Mouse (Mus musculus) layer of hippocampus, postnatal 36 days (tissue): ENCODE measurements around the gene Rpap3. TPM values are rescaled to one million over a fixed set of nuclear protein-coding genes. Genes with fewer than 3 reads are reported as not detected.

Experiments used
- DNase-seq, 2 experiments: peaks; one replicate each; pipeline ENCODE4 v3.0.0; 2022
- total RNA-seq, 2 experiments: library from RNA; stranded (reverse); gene quantifications; 2 replicates each; pipeline ENCODE4 v1.2.3; 2021

Rpap3 gene
- 10 to 100 TPM; 21.0 to 23.3 TPM for total RNA-seq

DNA sequence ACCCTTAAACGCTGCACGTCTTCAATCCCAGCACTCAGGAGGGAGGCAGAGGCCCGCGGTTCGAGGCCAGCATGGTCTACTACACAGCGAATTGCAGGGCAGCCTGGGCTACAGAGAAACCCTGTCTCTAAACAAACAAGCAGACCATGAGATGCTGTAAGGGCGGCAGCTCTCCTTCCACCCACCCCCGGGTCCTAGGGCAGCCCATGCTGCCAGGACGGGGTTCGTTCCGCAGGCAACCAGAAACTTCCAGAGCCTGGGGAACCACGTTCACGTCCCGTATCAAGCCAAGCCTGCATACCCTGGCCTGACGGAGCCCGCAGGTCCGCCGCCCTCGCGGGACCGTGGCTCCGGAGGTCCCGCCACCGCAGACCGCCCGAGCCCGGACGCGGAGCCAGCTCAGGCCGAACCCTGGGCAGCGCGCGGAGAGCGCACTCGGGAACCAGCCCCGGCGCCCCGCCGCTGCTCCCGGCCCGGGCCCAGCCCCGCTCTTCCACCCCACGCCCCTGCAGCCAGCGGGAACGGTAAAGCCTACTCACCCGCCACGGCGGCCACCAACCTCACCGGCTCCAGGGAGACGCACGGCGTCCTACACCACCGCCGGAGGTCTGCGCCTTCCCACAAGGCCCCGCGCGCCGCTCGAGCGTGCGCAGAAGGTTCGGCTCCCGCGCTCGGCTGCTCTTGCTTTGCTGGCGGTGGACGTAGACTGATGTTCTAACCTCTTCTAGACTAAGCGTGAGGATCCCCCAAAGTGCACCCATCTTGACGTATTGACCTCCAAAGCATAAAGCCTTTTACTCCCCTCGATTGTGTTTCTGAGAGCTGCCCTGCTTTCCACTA, at the start of gene Rpap3:
Rpap3 (minus strand) TSS at position 615 of the 840 bp plus-strand sequence.
- DNase-seq: peak; percentile 86 to 88

DNA sequence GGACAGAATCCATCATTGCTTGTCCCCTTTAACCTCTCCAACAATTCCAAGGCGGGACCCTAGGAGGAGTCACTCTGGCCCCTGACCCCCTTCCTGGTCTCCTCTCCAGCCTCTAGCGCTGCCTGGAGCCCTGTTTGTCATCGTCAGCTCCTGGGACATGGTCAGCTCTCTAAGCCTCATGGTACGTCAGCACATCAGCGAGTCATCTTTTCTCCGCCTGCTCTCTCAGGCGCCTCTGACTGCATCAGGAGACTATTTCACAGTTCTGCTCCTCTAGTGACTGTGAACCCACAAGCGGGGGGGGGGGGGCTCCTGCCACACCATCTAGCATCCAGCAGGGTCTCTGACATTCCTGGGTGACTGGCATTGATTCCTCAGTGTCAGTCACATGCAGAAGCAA, 49.7 kb upstream of the Rpap3 start:
- DNase-seq: no peak

DNA sequence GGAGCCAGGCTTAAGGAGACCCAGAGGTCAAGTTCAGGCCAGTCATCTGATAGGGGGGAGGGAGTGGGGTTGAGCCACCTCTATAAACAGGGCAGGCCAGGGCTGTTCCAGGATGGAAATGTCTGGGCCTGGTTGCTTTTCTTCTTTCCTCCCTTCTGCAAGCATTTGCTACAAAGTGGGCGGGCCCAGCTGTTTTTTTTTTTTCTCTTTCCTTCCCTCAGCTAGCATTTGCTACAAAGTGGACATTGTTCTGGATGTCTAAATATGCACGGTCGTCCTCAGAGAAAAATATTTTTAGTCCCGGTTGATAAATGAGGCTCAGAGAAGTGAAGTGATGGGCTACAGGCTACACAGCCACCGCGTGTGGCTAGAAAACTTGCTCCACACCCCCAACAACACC, 48.9 kb upstream of the Rpap3 start:
- no peak for DNase-seq

DNA sequence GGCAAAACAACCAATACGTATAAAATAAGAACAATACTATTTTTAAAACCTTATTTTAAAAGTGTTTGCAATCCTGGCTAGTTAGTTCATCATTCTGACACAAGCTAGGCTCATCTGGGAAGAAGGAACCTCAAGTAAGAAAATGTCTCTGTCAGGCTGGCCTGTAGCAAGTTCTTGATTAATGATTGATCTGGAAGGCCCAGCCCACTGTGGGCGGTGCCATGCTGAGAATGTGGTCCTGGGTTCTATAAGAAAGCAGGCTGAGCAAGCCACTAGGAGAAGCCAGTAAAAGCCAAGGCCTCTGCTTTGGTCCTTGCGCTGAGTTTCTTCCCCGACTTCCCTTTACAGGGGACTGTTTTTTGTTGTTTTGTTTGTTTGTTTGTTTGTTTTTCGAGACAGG, 46.9 kb upstream of the Rpap3 start:
- DNase-seq: no peak

DNA sequence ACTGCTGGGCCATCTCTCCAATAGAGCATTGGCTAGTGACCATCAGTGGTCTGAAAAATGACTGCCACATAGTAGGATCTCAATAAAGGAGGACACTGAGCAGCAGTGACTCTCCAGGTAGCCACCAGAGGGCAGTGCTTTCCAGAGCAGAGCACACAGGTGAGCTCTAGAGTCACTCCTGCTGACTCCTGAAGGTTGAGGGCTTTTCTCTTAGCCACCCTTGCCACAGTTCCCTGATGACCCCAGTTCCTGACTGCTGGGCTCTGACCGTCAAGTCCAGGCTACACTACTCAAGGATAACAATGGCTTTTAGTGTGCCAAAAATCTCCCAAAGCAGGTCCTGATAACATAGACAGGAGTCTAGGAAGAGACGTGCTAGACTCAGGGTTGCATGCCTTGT, 46.1 kb upstream of the Rpap3 start:
- DNase-seq: no peak

DNA sequence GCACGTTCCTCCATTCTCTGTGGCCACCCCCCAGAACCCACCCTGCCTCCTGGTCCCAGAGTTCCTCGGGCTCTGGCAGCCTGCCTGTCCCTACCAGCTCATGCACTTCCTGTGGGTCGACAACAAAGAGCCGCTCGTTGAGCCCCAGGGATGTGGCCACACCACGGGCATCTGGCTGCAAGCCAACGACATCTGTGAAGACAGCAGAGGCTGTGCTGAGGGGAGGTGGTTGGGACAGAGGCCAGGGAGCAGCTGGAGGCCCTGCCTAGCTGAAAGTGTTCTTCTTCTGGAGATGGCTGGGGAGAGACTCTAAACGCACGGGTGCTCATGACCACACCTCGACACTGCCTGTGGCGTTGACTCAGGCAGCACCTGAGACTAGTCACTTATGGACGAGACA, 45.1 kb upstream of the Rpap3 start:
- DNase-seq: peak; percentile 83 to 86

DNA sequence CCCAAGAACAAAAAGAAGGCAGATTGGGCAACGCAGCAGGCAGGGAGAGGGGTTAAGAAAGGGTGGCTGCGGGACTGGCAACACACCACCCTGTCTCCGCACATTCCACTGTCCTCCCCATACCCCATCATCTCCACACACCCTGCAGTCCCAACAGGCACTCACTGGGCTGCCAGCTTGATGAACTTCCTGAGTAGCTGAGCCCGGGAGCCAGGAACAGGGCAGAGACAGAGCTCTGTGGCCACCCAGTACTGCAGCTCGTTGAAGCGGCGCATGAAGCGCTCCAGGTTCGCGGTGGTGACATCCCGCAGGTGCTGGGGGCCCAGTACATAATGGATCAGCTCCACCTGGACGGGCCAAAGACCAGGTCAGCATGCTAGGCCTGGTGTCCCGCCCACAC, 44.2 kb upstream of the Rpap3 start:
- DNase-seq: no peak

DNA sequence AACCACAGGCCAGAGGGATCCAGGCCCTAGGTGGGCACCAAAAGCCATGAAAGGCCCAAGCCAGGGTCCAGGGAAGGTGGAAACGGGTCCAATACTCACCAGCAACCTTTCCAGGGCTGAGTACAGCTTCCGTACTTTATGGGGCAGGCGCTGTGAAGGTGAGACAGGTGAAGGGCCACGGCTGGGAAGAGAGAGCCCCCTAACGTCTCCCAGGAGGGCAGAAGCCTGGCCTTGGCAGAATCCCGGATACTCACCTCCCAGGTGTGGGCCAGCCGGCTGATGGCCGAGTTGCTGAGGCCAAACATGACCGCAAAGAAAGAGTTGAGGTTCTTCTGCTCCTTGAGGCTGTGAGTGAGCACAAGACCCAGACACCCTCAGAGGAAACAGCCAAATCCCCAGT, 43.8 kb upstream of the Rpap3 start:
- DNase-seq: no peak

DNA sequence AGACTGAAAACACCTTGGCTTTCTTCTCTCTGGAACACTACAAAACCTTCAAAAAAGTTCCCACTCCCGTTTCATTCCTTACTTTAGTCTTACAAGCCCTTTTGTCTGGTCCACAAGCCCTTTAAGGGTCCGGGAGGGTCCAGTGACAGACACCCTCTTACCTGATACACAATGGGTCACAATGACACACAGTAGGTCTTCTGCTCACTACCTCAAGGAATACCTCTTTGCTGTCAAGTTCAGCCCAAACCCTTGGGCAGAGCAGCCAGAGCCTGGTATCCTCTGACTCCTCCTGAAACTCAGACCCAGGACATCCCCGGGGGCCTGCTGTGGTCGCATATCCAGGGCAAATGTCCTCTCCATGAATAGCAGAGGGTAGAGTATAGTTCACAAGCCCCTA, 43.3 kb upstream of the Rpap3 start:
- no peak for DNase-seq

DNA sequence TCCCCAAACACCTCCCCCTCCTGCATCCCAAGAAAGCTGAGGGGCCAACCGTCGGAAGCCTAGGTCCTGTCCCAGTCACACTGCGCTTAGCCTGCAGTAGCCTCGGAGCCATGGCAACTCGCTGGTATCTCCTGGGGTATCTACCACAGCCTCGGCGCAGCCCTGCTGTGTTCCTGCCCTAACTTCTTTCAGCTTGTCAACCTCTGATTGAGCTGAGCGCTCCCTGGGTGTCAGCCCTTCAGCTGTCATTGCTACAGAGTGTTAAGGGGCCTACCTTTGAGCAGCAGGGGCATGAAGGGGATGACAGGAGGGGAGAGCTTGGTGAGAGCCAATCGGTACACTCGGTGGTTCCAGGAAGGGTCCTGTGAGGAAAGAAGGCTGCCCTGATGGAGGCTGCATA, 42.7 kb upstream of the Rpap3 start:
- DNase-seq: no peak

DNA sequence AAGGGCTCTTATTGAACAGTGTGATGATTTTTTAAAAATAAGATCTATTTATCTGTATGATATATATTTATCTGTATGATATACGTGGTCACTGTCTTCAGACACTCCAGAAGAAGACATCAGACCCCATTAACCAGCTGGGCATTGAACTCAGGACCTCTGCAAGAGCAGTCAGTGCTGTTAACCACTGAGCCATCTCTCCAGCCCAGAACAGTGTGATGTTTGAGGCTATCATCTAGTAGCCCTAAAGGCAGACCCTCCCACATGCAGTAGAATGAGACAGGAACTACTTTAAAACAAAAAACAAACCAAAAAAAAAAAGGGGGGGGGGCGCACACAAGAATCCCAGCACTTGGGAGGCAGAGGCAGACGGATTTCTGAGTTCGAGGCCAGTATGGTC, 41.9 kb upstream of the Rpap3 start:
- DNase-seq: no peak

DNA sequence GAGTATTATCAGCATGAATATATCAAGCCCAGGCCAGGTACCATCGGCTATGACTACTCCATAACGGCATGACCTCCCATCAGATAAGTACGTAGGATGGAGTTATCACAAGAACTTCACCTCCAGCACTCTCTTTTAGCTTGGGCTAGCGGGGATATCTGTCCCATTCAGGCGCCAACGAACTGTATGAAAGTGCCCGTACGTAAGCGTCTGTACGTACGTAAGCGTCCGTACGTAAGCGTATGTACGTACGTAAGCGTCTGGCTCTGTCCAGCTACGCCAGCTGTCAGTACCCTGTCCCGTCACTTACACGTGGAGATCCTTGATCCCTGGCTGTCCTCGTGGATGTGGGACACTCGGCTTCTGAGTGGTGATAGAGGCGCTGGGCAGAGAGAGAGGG, 41.1 kb upstream of the Rpap3 start:
- DNase-seq: no peak

DNA sequence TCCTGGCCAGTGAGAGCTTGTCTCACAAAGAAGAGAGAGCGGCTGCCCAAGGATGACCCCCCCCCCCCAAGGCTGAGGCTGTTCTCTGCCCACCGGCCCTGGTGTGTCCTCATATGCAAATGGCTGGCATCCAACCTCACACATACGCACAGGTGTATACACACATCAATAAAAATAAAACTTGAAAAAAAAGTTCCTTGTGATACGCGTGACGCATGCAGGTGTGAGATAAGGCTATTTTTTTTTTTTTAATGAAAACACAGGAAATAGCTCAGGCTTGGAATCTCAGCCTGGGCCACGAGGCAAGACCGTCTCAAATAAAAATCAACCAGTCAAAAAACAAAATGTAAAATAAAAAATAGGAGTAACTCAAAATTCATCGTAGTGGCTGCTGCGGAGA, 40.7 kb upstream of the Rpap3 start:
- no peak for DNase-seq

DNA sequence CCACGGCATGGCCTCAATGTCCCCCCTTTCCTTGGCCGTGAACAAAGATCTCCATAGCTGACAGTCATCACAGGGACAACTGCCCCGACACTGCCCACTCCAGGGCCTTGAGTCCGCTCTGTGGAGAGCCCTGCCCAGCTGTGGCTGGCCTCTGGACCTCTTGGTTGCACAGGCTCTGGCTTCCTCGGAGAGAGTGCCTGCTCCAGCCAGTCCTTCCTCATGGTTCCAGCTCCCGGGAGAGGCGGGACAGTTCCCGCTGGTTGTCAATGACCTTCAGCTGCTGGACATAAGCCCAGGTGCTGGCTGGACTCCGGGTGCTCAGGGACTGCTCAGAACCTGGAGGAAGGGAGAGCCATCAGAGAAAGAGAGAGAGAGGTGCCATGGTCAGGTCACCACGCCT, 39.7 kb upstream of the Rpap3 start:
- DNase-seq: peak; percentile 48 to 54

DNA sequence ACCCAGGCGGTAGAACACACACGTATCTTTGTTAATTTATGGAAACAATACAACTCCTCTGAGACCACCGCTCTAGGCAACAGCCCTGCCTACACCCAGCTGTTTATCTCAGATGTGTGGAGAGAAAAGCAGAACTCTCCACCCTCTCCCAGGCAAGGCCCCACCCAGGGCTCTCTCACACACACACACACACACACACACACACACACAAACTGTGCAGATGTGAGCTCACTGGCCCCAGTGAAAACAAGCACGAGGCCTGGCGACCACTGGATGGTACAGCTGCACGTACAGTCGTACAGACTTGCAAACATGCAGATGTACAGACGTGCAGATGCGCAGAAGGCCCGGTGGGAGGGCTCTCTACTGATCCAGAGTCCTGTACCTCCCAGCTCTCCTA, 39.3 kb upstream of the Rpap3 start:
- DNase-seq: no peak

DNA sequence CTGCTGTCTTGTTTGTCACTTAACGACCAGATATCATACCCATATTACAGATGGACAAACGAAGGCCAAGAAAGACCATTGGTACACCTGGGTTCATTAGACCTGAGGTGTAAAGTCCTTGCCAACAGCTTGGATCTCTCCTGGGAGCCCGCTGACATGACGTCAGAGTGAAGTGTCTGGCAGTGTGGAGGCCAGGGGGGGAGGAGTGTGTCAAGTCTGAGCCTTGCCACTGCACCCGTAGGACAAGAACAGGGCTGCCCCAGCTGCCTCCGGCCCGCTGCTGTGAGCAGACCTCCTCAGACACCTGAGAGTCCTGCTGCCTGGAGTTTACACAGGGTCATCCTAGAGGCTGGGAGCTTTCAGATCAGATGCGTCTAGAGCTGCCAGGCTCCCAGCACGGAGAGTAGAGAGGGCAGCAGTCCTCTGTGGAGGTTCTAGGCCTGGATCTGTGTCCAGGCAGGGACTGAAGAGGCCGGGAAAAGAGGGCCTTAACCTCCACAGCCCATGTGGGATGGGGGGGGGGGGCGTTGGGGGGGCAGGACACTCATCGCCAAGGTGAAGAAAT, 38.4 kb upstream of the Rpap3 start:
- no peak for DNase-seq

DNA sequence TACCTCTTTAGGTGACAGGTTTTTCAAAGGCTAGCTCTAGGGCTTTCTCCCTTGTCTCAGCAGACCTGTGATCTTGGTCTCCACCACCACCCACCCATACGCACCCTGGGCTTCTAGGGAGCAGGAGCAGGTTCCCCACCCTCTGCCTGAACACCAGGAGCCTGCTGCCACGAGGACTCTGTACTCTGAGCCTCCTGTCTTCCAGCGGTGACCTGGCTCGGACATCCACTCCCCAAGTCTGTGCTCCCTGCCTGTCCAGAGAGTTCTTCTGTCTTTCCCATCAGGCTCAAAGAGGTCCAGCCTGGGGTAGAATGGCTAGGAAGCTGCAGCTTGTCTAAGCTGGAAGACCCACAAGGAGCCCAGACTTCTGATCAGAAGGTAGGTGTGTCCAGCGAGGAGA, 37.6 kb upstream of the Rpap3 start:
- no peak for DNase-seq

DNA sequence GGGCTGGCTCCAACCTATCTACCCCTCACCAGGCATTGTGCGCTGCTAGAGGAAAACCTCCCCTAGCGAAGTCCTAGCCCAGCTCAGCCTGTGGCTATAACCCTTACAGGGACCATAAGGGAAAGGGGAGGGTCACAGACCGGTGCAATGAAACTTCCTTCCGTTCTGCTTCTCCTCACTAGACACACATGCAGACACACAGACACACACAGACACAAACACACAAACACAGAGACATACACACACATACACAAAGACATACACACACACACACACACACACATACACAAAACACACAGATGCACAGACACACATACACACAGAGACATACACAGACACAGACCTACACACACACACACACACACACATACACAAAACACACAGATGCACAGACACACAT, 37.0 kb upstream of the Rpap3 start:
- DNase-seq: no peak

DNA sequence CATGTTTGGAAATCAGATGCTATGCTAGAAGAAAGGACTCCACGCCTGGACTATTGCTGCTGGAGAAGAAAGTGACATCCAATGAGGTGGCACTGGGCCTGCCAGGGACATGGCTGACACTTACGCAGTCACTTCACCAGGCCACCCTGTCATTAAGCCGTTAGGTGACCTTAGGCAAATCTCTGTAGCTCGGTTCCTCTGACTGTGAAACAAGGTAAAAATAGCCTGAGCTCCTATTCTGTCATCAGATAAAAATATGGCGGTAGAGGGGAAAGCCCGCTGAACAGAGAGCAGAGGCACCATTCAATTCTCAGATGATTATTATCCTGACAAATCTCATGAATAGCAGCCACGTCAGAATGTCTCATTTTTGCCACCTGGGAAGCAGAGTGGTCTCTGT, 36.4 kb upstream of the Rpap3 start:
- no peak for DNase-seq

DNA sequence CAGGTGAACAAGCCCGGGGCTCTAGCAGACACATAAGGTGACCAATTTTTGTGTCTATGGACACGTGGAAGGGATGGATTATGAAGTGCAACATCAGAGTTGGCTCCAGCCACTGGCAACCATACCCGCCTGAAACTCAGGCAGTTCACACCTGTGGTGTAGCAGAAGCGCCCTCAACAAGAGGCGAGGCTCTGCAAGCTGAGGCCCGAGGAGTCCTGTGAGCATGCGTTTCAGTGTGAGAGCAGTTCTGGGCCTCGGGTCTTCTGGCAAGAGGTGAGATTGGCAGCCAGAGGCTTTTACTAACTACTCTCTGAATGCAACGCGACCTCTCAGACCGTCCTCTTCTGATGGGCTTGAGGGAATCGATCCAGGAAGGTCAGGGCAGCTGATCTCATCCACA, 36.0 kb upstream of the Rpap3 start:
- no peak for DNase-seq

DNA sequence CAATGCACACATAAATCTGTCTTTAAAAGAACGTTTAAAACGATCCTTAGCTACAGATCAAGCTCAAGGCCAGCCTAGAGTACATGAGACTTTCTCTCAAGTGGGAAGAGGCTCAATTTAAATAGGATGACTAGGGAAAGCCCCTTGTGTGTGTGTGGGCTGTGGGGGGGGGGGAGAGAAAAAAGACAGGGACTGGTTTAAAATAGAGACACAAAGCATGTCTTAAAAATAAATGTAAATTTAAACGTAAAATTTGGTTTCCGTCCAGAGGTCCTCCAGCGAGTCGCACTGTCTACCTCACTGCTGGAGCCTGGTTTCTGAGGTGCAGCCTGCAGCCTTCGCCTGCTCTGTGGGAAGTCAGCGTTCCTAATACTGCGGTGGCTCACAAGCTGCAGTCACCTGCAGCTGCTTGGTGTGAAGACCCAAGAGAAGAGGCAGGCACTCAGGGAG, 34.7 kb upstream of the Rpap3 start:
- DNase-seq: no peak

DNA sequence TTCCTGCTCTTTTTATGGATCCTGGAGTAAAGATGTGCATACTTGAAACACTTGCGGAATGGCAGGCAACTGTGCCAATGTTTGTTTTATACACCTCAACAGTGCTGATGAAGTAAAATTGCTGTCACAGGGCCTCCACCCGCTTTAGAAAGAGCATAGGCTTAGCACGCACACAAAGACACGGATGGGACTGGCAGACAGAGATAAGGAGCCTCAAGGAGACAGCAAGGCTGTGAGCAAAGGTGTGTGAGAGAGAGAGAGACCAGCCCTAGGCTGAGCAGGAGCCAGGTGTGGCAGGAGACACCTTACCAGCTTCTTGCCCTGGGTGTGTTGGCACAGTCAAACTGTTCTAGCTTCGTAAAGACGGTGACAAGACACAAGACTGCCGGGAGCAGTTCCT, 33.3 kb upstream of the Rpap3 start:
- DNase-seq: no peak

DNA sequence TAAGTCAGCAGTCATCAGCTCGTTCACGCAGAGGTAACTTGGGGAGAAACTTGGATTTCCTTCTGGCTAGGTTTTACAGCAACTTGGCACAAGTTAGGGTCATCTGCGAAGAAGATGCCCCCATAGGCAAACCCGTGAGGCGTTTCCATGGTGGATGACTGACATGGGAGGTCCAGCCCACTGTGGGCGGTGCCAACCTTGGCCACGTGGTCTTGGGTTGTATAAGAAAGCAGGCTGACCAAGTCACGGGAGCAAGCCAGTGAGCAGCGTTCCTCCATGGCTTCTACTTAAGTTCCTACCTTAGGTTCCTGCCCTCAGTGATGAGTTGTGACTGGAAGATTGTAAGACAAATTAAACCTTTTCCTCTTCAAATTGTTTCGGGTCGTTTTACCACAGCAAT, 26.4 kb upstream of the Rpap3 start:
- no peak for DNase-seq

DNA sequence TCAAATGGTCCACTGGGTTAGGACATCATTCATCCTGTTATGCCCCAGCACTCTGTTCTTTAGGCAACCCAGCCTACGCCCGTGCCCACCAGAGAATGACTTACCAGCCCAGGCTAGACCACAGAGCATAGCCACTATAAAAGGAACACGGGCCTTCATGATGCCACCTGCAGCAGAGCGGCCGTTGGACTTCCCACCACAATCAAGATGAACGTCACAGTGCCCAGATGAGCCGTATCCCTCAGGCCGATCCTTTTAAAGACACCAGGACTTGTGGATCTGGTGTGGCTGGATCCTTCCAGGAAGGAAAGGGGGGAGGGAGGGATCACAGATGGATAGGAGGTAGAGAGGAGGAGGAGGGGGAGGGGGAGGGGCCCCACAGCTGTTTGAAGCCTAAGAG, 25.5 kb upstream of the Rpap3 start, which contains the start of gene Endou:
Endou (minus strand) TSS at position 229 of the 400 bp plus-strand sequence.
- no peak for DNase-seq
